Mouse (Mus musculus) kidney, adult 2 months (tissue): ENCODE data around the gene 1700057G04Rik. TPM values are rescaled to one million over a fixed set of nuclear protein-coding genes. Genes with fewer than 3 reads are reported as not detected.

Experiments
- DNase-seq: peaks from one replicate; pipeline ENCODE4 v3.0.0; 2021
- H3K27ac ChIP-seq: fragments of 200-500 bp; 2 replicates; pipeline ENCODE4 v1.5.1; 2012; ENCODE audit warnings: low read depth, low read length, control low read depth, inconsistent platforms; ENCODE audit not compliant: insufficient read depth
- H3K27me3 ChIP-seq: fragments of 200-500 bp; replicated peaks from 2 replicates; pipeline ENCODE4 v1.6.1; 2012; ENCODE audit warnings: mild to moderate bottlenecking, moderate library complexity, low read length, inconsistent platforms; ENCODE audit not compliant: control insufficient read depth, insufficient read depth
- H3K36me3 ChIP-seq: fragments of 200-500 bp; 2 replicates; pipeline ENCODE4 v1.6.1; 2012; ENCODE audit warnings: mild to moderate bottlenecking, moderate library complexity, low read length, inconsistent platforms; ENCODE audit not compliant: control insufficient read depth, insufficient read depth
- H3K4me1 ChIP-seq: fragments of 200-500 bp; 2 replicates; pipeline ENCODE4 v1.6.1; 2011; ENCODE audit warnings: low read length; ENCODE audit not compliant: control insufficient read depth, insufficient read depth
- H3K4me3 ChIP-seq: fragments of 200-500 bp; 2 replicates; pipeline ENCODE4 v1.5.1; 2011; ENCODE audit warnings: mild to moderate bottlenecking, low read depth, low read length, control low read depth; ENCODE audit not compliant: insufficient read depth
- CTCF ChIP-seq: fragments of 200-500 bp; conservative IDR thresholded peaks from 2 replicates; pipeline ENCODE4 v1.5.1; 2011; ENCODE audit warnings: low read depth, mild to moderate bottlenecking, control low read depth, low read length, moderate library complexity, mixed read lengths; ENCODE audit not compliant: insufficient read depth, insufficient read length
- POLR2A ChIP-seq: fragments of 200-500 bp; IDR thresholded peaks from one replicate; pipeline ENCODE4 v1.6.1; 2011; ENCODE audit warnings: low read depth, low read length, control low read depth
- WGBS: fragments of 180-500 bp; shearing (Covaris S2); methylation state at CpG from one replicate; pipeline ENCODE4 v1.1.7; 2018; 5-methylcytosine and 5-hydroxymethylcytosine counted together
- polyA plus RNA-seq: library from polyadenylated mRNA; depleted of rRNA; stranded (reverse); fragments of >200 nt; gene quantifications from 2 replicates; pipeline ENCODE4 v1.2.3, GENCODE M21; 2012

Gene 1700057G04Rik
- polyA plus RNA-seq, 1 experiment: not detected

GRCm38 (mm10) chr9:92335277-92335818 is 26.2 kb downstream of the 1700057G04Rik start:
- Histone ChIP-seq H3K27ac (no peak overlapping the region), H3K36me3 (no peaks in the 10 kb centered on the region), H3K27me3 (no peaks in the 10 kb centered on the region), H3K4me1 (no peaks in the 10 kb centered on the region; the same call in 1 of the 2 replicates), H3K4me3 (no peak overlapping the region)
- WGBS: 84% methylated on average over 6 of the region's 6 CpGs
- TF ChIP-seq POLR2A: no peak
- TF ChIP-seq CTCF: no peak
- no peak for DNase-seq

- no peak overlapping the region for H3K4me3 ChIP-seq
- 100% methylated on average over 1 of the region's 1 CpGs for WGBS
Observed at GRCm38 (mm10) chr9:92337063-92337462, 27.9 kb downstream of the 1700057G04Rik start.

GRCm38 (mm10) chr9:92337661-92338060 is 28.5 kb downstream of the 1700057G04Rik start:
- DNase-seq: no peak
- Histone ChIP-seq H3K36me3 (no peaks in the 10 kb centered on the region), H3K4me3 (no peak overlapping the region), H3K27me3 (no peaks in the 10 kb centered on the region), H3K27ac (no peak overlapping the region), H3K4me1 (no peaks in the 10 kb centered on the region; the same call in 1 of the 2 replicates)
- 77% methylated on average over 3 of the region's 3 CpGs for WGBS
- TF ChIP-seq CTCF: no peak
- TF ChIP-seq POLR2A: no peak

More at GRCm38 (mm10) chr9:92337063-92337462, 27.9 kb downstream of the 1700057G04Rik start:
- no peak for DNase-seq
- H3K27ac ChIP-seq: no peak overlapping the region
- no peaks in the 10 kb centered on the region for H3K36me3 ChIP-seq
- H3K27me3 ChIP-seq: no peaks in the 10 kb centered on the region
- no peaks in the 10 kb centered on the region; the same call in 1 of the 2 replicates for H3K4me1 ChIP-seq
- no peak for TF ChIP-seq CTCF
- no peak for TF ChIP-seq POLR2A

GRCm38 (mm10) chr9:92338954-92339353 is 29.8 kb downstream of the 1700057G04Rik start:
- H3K27me3 ChIP-seq: no peaks in the 10 kb centered on the region
- no peak overlapping the region for H3K4me3 ChIP-seq
- H3K36me3 ChIP-seq: no peaks in the 10 kb centered on the region
- H3K4me1 ChIP-seq: no peaks in the 10 kb centered on the region; the same call in 1 of the 2 replicates
- 86% methylated on average over 1 of the region's 1 CpGs for WGBS
- no peak for TF ChIP-seq POLR2A
- H3K27ac ChIP-seq: no peak overlapping the region
- DNase-seq: no peak

- peak; percentile 27 for DNase-seq
- no peak overlapping the region for H3K4me3 ChIP-seq
- H3K36me3 ChIP-seq: no peaks in the 10 kb centered on the region
- no peaks in the 10 kb centered on the region for H3K4me1 ChIP-seq
- H3K27ac ChIP-seq: no peak overlapping the region
- no peaks in the 10 kb centered on the region for H3K27me3 ChIP-seq
- 71% methylated on average over 1 of the region's 1 CpGs for WGBS
- TF ChIP-seq POLR2A (no peak), CTCF (no peak)
Observed at GRCm38 (mm10) chr9:92351924-92352323, 42.7 kb downstream of the 1700057G04Rik start.

- Histone ChIP-seq H3K4me1 (no peaks in the 10 kb centered on the region), H3K27ac (no peak overlapping the region), H3K36me3 (no peaks in the 10 kb centered on the region), H3K4me3 (no peak overlapping the region), H3K27me3 (no peaks in the 10 kb centered on the region)
- TF ChIP-seq POLR2A: no peak
- TF ChIP-seq CTCF: no peak
- WGBS: 76% methylated on average over 3 of the region's 3 CpGs
- DNase-seq: no peak
Observed at GRCm38 (mm10) chr9:92353306-92353705, 44.1 kb downstream of the 1700057G04Rik start.

GRCm38 (mm10) chr9:92360691-92361310 is 51.6 kb downstream of the 1700057G04Rik start:
- no peaks in the 10 kb centered on the region for H3K4me1 ChIP-seq
- 87% methylated on average over 1 of the region's 1 CpGs for WGBS

More at GRCm38 (mm10) chr9:92360691-92361310, 51.6 kb downstream of the 1700057G04Rik start:
- Histone ChIP-seq H3K36me3 (no peaks in the 10 kb centered on the region), H3K27me3 (no peaks in the 10 kb centered on the region), H3K27ac (no peak overlapping the region), H3K4me3 (no peak overlapping the region)
- no peak for DNase-seq
- no peak for TF ChIP-seq POLR2A
- TF ChIP-seq CTCF: no peak
